Mouse (Mus musculus) C2C12 (cell line): ENCODE measurements at regions not wholly inside any gene's neighbourhood (a gene's known extent, or its start where the extent isn't known, plus 50 kb on each side); places are given as distances from the start of the nearest gene placed in this dataset.

Experiments used
- H3K27me3 ChIP-seq: one replicate; pipeline ENCODE4 v1.6.1; 2011; ENCODE audit not compliant: control insufficient read depth, insufficient read depth, insufficient read length
- H3K36me3 ChIP-seq: one replicate; pipeline ENCODE4 v1.6.1; 2011; ENCODE audit not compliant: control insufficient read depth, insufficient read depth
- H3K4me3 ChIP-seq: one replicate; pipeline ENCODE4 v1.5.1; 2011; ENCODE audit warnings: mild to moderate bottlenecking, control low read depth; ENCODE audit not compliant: poor library complexity, insufficient read depth, severe bottlenecking
- H3K79me2 ChIP-seq: one replicate; pipeline ENCODE4 v1.6.1; 2011; ENCODE audit not compliant: control insufficient read depth, insufficient read depth
- H3K79me3 ChIP-seq: one replicate; pipeline ENCODE4 v1.6.1; 2011; ENCODE audit warnings: low read depth, control low read depth
- H3ac ChIP-seq: one replicate; pipeline ENCODE3; 2011; ENCODE audit warnings: low read depth; ENCODE audit not compliant: control insufficient read depth, insufficient read length
- CEBPB ChIP-seq: IDR thresholded peaks from one replicate; pipeline ENCODE4 v1.6.1; 2011; ENCODE audit warnings: low read depth, mild to moderate bottlenecking, control low read depth, moderate library complexity
- CTCF ChIP-seq: IDR thresholded peaks from one replicate; pipeline ENCODE4 v1.5.1; 2011; ENCODE audit not compliant: control insufficient read depth, insufficient read depth, insufficient read length
- FOSL1 ChIP-seq: IDR thresholded peaks from one replicate; pipeline ENCODE4 v1.8.0; 2011; ENCODE audit warnings: mild to moderate bottlenecking, low read length; ENCODE audit not compliant: poor library complexity, insufficient read depth, severe bottlenecking
- MAX ChIP-seq: IDR thresholded peaks from one replicate; pipeline ENCODE4 v1.6.1; 2011; ENCODE audit warnings: mild to moderate bottlenecking, control low read depth
- MYOD1 ChIP-seq: IDR thresholded peaks from one replicate; pipeline ENCODE4 v1.6.1; 2011; ENCODE audit warnings: low read depth; ENCODE audit not compliant: control insufficient read depth, insufficient read length
- MYOG ChIP-seq: IDR thresholded peaks from one replicate; pipeline ENCODE4 v1.6.1; 2011; ENCODE audit not compliant: control insufficient read depth, insufficient read length; ENCODE audit errors: extremely low read depth
- USF1 ChIP-seq: IDR thresholded peaks from one replicate; pipeline ENCODE4 v1.6.1; 2011; ENCODE audit warnings: low read depth, mild to moderate bottlenecking, control low read depth, moderate library complexity

DNA sequence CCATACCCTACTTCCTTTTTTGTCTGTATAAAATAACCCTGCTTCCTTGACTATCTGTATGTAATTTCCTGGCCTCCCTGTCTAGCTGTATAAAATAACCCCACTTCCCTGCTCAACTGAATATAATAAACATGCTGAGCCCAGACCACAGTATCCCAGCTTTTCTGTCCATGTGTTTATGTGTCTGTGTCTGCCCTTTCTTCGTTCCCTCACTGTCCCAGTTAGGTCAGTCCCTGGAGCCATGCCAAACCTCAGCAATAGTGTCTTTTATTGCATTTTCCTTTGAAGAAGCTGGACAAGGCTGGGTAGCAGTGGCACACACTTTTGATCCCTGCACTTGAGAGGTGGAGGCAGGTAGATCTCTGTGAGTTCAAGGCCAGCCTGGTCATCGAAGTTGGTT, 198.0 kb upstream of the Tac1 start:
- Histone ChIP-seq H3K79me2 (no peaks in the 10 kb centered on the region), H3K79me3 (no peaks in the 10 kb centered on the region), H3K4me3 (no peak overlapping the region), H3K36me3 (no peaks in the 10 kb centered on the region), H3ac (no peak overlapping the region), H3K27me3 (no peaks in the 10 kb centered on the region)
- no peak for TF ChIP-seq USF1
- no peak for TF ChIP-seq MAX
- TF ChIP-seq CEBPB = no peak
- no peak for TF ChIP-seq FOSL1
- no peak for TF ChIP-seq CTCF
- TF ChIP-seq MYOD1 = no peak
- TF ChIP-seq MYOG = no peak

DNA sequence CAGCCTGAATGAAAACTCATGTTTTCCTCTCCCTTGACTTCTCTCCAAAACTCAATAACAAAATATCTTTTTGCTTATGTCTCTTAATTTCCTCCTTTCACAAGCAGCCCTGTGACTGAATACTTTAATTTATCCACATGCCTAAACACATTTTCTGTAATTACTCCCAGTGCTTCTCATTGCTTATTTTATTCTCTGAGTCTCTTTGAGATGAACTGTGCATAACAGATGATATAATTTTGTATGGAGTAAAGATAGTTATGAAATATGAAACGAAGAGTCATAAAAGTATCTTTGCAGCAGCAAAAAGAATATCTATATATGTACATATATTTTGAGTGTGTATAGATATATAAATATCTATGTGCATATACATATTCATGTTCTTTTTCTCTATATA, 187.5 kb upstream of the Tac1 start:
- H3K4me3 ChIP-seq = no peak overlapping the region
- no peaks in the 10 kb centered on the region for H3K79me2 ChIP-seq
- no peaks in the 10 kb centered on the region for H3K79me3 ChIP-seq
- no peak overlapping the region for H3ac ChIP-seq
- TF ChIP-seq USF1 (no peak), MYOG (no peak), MAX (no peak), MYOD1 (no peak), FOSL1 (no peak), CTCF (no peak), CEBPB (no peak)
- no peaks in the 10 kb centered on the region for H3K27me3 ChIP-seq
- H3K36me3 ChIP-seq = no peaks in the 10 kb centered on the region

DNA sequence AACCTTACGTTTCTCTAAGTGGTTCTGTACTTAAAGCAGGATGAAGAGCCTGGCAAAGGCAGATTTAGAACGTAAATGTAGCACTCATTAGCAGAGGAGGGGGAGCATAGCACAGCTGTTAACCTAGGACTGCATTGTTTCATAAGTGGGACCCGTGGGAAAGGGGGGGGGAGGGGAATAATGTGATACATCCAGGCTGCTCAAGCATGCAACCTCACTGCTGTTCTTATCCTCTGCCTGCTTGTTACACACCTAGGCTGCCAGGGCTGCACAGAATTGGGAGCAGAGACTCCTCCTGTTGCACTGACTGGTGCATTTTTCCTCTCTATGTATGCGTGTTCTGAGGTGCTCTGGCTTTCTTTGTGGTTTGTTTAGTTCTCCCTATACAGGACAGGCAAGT, 180.1 kb upstream of the Tac1 start:
- H3K27me3 ChIP-seq = no peaks in the 10 kb centered on the region
- TF ChIP-seq MAX (no peak), MYOG (no peak), FOSL1 (no peak), MYOD1 (no peak), USF1 (no peak), CTCF (no peak), CEBPB (no peak)
- H3K79me3 ChIP-seq = no peaks in the 10 kb centered on the region
- no peak overlapping the region for H3ac ChIP-seq
- no peak overlapping the region for H3K4me3 ChIP-seq
- no peaks in the 10 kb centered on the region for H3K36me3 ChIP-seq
- H3K79me2 ChIP-seq = no peaks in the 10 kb centered on the region

DNA sequence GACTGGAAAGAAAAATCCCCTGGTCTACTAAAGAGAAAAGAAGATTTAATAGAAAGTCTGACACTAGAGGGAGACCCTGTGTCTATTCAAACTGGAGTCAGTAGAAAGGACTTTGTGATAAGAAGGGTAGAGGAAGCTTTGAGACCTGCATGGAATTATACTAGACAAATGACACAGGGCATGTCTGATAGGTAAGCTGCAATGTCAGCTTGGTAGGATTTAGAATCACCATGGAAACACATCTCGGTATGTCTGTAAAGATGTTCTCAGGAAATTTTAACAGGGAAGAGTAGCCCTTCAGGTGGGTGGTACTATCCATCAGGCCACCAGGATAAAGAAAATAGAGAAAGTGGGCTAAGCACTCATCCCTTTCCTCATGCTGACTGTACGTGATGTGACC, 178.8 kb upstream of the Tac1 start:
- Histone ChIP-seq H3K27me3 (no peaks in the 10 kb centered on the region), H3ac (no peak overlapping the region), H3K4me3 (no peak overlapping the region), H3K79me2 (no peaks in the 10 kb centered on the region), H3K36me3 (no peaks in the 10 kb centered on the region), H3K79me3 (no peaks in the 10 kb centered on the region)
- TF ChIP-seq FOSL1 (no peak), USF1 (no peak), CEBPB (no peak), MYOG (no peak), MAX (no peak), MYOD1 (no peak), CTCF (no peak)

DNA sequence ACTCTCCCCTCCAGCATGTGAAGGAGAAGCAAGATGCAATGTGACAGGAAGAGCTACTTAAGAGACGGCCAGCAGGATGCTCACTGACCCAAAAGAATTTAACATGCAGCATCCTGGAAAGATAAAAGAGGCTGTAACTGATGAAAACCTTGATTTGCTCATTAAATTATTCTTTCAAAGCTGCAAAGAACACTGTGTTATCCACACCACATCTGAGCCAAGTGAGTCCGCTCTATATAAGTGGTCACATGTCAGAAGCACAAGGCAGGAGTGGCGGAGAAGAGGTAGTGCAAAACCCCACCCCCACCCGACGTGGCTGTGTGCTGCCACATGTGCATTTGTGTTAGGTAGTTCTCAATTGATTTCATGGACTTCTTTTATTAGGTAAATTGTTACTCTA, 176.0 kb upstream of the Tac1 start:
- no peak overlapping the region for H3ac ChIP-seq
- H3K36me3 ChIP-seq = no peaks in the 10 kb centered on the region
- H3K79me3 ChIP-seq = no peaks in the 10 kb centered on the region
- H3K4me3 ChIP-seq = no peak overlapping the region
- no peak for TF ChIP-seq MAX
- no peak for TF ChIP-seq MYOG
- TF ChIP-seq MYOD1 = no peak
- TF ChIP-seq USF1 = no peak
- no peak for TF ChIP-seq CEBPB
- TF ChIP-seq FOSL1 = no peak
- TF ChIP-seq CTCF = no peak
- H3K27me3 ChIP-seq = no peaks in the 10 kb centered on the region
- no peaks in the 10 kb centered on the region for H3K79me2 ChIP-seq

DNA sequence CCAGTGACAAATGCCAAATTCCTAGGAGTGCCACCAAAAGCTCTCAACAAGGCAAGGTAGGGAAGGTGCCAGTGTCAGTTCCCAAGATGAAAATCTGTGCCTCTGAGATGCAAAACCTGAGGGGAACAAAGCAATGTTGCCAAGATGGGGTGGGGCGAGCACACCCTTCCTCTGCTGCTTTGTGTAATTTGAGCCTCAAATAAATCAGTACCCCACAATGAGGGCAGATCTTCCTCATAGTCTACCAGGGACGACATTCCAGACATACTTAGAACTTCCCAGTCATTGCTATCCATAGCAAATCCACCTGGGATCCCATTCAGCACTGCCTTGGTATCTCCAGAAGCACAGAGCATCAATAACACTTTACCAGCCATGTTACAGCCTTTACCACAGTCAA, 129.9 kb upstream of the Tac1 start:
- no peaks in the 10 kb centered on the region for H3K36me3 ChIP-seq
- H3K79me3 ChIP-seq = no peaks in the 10 kb centered on the region
- H3ac ChIP-seq = no peak overlapping the region
- TF ChIP-seq CTCF (no peak), FOSL1 (no peak), MYOD1 (no peak), USF1 (no peak), MYOG (no peak), MAX (no peak), CEBPB (no peak)
- no peak overlapping the region for H3K4me3 ChIP-seq
- H3K79me2 ChIP-seq = no peaks in the 10 kb centered on the region
- no peaks in the 10 kb centered on the region for H3K27me3 ChIP-seq
